Mouse (Mus musculus) monocyte, adult 2 months (primary cell): Measurements from ENCODE around the gene Fgd2.
"Not testable (repeated sequence)": the region's sequence is repeated elsewhere in the genome, so short reads cannot be mapped to it uniquely, and the experiment has no call there.

Experiments
- DNase-seq, 2 experiments: peaks; one replicate each; pipeline ENCODE4 v3.0.0; 2022; ENCODE audit warnings: low spot score in 2 of 2, low read depth in 1 of 2

The Fgd2 gene

DNA sequence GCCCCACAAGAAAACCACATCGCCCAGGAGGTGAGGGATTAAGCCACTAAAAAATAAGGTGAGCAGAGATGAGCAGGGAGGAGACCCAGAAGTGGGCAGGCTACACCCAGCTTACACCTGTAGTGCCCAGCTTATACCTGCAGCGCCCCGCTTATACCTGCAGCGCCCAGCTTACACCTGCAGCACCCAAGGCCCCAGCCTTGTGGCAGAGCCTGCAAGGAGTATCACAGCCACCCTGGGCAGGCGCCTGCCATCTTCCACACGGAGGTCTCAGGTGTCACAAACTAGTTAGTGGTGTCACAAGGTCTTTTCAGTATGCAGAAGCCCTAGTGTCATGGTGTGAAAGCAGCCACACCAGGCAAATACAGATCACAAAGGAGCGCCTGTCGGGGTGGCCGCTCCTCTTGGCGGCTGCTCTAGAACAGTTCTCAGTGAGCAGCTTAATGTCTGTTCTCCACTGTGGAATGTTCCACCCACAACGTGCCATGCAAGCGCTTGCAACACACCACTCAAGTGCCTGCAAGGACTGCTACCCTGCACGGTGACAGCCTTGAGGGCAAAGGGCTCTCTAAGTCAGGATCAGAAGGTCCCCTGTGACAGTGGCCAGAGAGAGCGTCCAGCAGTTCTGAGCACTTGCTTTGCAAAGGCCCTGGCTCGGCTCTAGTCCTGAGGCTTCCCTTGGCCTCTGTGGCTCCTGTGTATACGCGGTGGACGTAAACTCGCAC lies 24.3 kb upstream of the Fgd2 start:
- DNase-seq, result no peak

- no peak for DNase-seq
Measured at GRCm38 (mm10) chr17:29337979-29338823, 22.5 kb upstream of the Fgd2 start.

DNA sequence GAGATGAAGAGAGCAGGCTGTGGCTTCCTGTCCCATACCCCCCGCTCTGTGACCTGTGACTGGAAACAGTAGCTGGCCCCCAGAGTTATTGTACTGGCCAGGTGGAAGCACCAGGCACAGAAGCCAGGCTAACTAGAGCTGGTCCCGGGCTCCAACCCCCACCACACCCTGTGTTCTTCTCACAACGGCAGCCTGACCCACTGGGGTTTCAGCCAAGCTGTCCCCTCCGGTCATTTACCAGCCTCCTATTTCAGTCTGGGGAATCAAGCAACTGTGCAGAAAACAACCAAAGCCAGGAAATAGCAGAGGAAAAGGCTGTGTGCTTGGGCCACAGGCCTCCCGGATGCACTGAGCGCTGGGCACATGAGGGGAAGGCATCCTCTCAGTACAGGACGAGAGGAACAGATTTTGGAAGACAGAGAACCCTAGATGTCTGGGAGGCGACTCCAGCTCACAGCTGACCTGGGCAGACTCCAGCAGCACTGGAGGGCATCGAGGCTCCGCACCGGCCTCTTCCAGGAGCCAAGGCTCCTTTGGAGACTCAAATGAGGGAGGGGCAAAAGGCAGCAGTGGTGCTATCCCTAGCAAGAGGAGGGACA lies 21.4 kb upstream of the Fgd2 start:
- DNase-seq, result no peak

DNA sequence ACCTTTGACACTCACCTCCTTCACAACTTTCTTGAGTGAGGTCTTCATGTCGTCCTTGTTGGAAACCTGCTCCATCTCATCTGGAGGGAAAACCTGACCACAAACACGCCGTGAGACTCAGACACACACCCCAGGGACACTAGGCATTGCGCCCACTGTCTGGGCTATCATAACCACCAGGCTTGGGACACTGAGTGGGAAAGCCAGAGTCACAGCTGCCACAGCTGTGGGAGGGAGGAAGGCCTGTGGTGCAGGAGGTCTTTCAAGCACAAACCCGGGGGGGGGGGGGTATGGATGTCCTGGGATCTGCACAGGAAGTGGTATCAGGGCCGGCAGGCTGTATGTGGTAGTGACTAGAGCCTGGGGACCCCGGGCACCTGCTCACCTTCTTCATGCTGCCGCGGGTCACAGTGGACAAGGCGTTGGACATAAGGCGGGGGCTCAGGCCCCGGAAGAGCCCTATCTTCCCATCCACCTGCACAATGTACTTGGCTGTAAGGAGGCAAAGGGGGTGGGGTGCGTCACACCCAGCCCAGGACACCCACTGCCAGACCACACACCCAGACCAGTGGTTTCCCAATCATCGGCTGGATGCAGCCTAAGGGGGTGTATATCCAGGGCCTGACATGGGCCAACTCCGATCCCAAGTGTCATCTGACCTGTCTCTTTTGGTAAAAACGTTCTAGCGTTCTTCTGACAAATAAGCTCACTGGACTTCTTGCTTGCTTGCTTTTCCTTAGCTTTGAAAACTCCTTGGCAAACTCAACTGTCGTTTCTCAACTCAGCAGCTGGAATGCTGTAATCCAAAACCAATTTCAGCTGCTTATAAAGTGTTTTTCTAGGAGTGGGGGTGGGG lies 20.1 kb upstream of the Fgd2 start:
- no peak for DNase-seq

- DNase-seq, result no peak
Measured at GRCm38 (mm10) chr17:29341591-29342003, 19.1 kb upstream of the Fgd2 start.

DNA sequence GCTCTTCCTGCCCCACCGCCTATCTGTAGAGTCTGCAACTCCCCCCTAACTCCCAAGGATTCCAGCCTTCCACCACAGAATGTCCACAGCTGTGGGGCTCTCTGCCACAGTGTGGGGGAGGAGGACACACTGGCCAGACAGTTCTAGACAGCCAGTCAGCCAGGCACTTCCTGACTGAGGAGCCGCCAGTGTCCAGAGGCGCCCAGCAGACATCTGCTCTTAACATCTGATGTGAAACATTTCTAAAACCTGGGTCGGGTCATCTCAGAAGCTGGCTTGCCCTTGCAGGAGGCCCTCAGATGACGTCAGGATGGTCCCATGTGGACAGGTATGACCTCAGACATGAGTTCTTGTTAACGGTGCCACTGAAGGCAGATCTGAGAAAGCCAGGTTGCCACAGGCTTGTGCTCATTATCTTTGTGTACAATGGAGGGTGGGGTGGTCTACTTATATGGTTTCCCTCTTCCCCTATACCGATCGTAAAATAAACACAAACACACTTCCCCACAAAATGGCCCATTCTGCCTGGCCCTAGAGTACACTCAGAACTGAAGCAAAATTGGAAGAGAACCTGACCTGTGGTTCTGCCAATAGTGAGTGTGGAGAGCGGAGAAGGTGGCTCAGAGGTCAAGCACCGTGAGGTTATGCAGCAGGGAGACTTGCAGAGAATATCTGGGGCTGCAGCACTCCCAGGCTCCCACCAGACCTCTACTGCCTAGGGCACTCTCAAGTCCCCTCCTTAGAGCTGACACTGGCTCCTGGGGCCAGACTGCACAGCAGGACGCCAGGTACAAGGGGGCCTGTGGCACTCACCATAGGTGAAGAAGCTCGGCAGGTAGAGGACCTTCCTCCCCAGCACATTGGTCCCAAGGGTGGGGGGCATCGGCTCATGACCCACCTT lies 18.5 kb upstream of the Fgd2 start:
- no peak for DNase-seq

DNA sequence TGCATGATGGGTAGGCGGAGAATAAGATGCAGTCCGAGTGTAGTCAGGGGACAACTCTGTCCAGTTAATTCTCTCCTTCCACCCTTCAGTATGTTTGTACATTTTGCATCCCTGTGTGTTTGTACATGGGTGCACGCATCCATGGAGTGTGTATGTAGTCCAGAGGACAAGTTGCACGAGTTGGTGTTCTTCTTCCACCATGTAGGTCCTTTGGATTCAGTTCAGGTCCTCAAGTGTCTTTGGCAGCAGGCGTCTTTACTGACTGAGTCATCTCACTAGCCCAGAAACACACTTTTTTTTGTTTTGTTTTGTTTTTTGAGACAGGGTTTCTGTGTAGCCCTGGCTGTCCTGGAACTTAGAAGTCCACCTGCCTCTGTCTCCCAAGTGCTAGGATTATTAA lies 17.5 kb upstream of the Fgd2 start:
- no peak for DNase-seq

- DNase-seq, result no peak
Measured at GRCm38 (mm10) chr17:29345272-29345671, 15.4 kb upstream of the Fgd2 start.

DNA sequence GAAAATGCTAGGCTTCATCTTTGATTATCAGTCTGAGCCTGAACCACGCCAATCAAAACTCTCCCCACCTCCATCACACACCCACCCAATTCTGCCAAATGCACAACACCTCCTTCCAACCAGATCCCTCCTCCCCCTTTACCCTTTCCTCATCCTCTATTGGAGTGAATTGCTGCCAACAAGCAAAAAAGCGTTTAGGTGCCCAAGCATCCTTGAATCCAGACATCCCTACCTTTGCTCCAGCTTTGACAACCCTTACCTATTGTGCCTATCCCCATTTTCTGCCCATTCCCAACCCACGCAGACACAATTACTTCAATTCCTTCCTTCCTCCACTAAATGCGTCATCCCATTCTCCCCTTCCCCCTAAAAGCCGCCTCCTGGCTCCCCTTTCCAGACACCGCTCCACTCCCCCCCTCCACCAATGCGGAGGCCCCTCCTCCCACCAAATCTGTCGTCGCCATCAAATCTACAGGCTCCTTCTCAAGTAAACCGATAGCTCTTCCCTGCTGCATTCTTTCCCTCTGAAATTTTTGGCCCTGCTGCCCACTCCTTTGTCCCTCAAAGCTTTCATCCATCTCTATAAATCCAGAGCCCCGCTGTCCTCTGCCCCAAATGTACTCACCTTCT lies 14.1 kb upstream of the Fgd2 start:
- DNase-seq, result no peak

GRCm38 (mm10) chr17:29347126-29347644 lies 13.5 kb upstream of the Fgd2 start:
- no peak for DNase-seq

DNA sequence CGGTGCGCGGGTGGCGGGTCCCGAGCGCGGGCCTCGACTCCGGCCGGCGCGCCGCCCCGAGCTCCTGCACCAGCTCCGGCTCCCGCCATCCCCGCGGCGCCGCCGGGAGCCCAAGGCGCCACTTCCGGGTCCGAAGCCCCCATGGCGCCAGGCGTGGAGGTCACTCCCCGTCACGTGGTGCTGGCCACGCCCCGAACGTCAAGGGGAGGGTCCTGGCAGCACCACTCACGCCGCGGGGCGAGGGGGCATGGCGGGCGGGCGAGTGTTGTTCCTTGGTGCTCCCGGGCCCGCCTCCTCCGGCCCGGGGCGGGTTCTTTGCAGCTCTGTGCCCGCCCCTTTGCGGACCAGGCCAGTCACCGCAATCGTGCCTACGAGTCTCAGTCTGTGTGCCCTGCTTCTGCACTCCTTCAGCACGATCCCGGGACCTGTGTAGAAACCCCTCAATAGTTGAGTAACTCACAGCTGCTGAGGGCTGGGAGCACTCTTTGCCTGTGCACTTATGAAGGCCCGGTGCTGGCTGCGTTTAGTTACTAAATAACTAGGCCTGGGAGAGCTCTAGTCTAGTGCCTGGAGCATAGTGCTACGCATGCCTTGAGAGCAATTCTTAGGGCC lies 13.0 kb upstream of the Fgd2 start, which contains the start of gene Mtch1:
Gene Mtch1 (minus strand): TSS at position 290 of the 612 bp plus-strand sequence.
- peak; percentile 96 to 99 for DNase-seq

DNA sequence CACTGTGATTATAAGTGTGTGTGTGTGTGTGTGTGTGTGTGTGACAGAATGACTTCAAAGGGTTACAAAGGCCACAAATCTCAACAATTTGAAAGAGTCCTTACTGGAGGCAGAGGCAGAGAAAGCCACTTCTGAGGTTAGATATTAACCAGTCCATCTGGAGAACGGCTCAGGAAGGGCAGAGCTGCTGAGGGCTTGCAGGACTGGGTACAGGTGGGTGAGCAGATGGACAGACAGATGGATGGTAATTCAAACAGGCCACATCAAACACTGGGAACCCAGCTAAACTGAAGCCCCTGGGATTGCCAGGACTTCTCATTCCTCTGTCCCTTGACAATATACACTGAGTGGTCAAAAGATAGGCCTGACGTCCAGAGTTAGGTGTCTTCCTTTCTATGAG lies 11.7 kb upstream of the Fgd2 start:
- DNase-seq, result no peak

DNA sequence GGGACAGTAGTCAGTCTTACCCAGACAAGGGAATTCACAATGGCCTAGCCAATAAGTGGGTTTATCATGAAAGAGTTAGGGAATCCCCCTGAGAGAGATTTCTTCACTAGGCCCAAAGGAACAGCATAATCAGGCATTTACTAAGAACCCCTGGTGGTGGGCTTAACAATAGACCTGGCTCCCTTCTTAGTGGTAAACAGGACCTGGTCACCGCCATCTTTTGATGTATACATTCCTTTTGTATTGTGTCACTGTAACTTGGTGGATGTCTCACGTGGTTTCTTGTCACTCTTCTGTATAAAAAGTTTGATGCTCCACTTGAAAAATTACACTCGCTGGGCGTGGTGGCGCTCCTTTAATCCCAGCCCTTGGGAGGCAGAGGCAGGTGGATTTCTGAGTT lies 9.7 kb upstream of the Fgd2 start:
- not testable (repeated sequence) for DNase-seq

GRCm38 (mm10) chr17:29355461-29355840 lies 5.3 kb upstream of the Fgd2 start:
- DNase-seq, result no peak

GRCm38 (mm10) chr17:29355841-29356478 lies 4.8 kb upstream of the Fgd2 start:
- DNase-seq, result no peak

GRCm38 (mm10) chr17:29356479-29356856 lies 4.2 kb upstream of the Fgd2 start:
- no peak for DNase-seq

DNA sequence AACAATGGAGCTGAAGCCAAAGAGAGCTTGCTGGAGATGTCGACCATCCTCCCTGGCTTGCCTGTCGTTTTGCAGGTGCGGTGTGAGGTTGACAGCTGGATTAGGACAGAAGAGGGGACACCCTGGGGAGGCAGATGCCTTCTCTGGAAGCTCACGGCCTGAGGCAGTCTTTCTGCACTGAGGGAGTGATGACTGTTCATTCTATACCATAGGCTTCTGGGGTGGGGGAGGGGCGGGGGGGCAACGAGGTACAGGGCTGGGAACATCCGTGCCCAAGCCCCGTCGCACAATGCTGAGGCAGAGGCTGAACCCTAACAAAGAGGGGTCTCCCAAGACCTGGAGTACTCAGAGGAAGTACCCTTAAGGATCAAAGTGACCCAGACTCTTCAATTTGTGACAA lies 3.8 kb upstream of the Fgd2 start:
- no peak for DNase-seq

DNA sequence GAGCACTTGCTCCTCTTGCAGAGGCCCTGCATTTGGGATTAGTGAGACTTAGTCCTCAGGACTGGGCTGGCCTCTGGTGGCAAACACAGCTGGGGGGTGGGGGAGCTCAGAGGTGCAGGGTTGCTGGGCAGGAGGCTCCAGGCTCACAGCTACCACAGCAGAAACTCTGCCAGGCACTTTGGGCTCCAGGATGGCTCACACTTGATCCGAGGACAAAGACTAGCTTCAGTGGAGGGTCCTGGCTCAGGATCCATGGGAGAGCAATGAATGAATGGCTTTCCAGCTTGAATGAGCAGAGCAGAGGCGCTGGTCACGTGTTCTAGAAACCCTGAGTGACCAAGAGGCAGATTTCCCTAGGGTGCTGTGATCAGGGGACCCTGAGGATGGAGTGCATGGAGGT lies 1.8 kb upstream of the Fgd2 start:
- DNase-seq, result no peak
